In the genomic region with DNA sequence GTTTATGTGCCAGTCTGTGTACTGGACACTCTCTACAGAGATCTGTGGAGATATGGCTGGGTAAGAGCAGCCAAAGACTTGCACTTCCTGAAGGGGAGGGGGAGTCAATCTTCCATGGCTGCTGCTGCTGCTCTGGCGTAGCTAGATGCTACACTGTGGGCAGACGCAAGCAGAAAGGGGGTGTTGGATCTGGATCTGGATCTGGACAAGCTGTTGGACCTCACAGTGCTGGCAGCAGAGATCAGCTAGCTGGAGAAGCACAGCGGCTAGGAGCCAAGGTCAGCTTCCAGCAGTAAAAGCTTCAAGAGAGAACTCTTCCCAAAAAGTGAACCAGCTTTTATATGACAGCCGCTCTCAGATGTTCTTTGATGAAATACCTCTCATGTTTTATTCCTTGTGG, we compare ENCODE assay signal across 17 mouse cellular contexts.
DNase-seq lines count a peak whose midpoint lies in the region; ATAC-seq and TF ChIP-seq lines count a peak whose summit lies in the region.
"Had no signal": no experiment of that assay in that cellular context is flagged by ENCODE, and none has a peak within 500 bp of the region (broad histone marks: within the 10 kb centered on the region; RNA-seq: fewer than 3 reads in every experiment).

No protein-coding gene starts in this region.

- no peak overlapping the region for H3K4me3 ChIP-seq in heart, adult 2 months
- H3K4me3 ChIP-seq in heart, embryonic 10.5 days: no peak overlapping the region
- no peak overlapping the region for H3K4me3 ChIP-seq in lung, adult 2 months (replicated peaks; ENCODE audit: extremely low read depth, low read depth, low read length)
- no peak overlapping the region for H3K4me3 ChIP-seq in midbrain, embryonic 11.5 days (ENCODE audit: low read depth, low read length)
- no peak overlapping the region for H3K4me3 ChIP-seq in midbrain, embryonic 10.5 days
- H3K4me3 ChIP-seq: embryonic facial prominence, embryonic 12.5 days; heart, embryonic 13.5 days; hindbrain, embryonic 15.5 days; limb, embryonic 13.5 days had no signal

- H3K4me2 ChIP-seq in midbrain, embryonic 11.5 days: no peak overlapping the region
- H3K4me2 ChIP-seq: embryonic facial prominence, embryonic 12.5 days; heart, embryonic 13.5 days; hindbrain, embryonic 15.5 days; limb, embryonic 13.5 days had no signal

- TF ChIP-seq POLR2A in heart, adult 2 months (IDR thresholded peaks at IDR 0.05; ENCODE audit: insufficient read depth, low read depth, low read length): no peak
- TF ChIP-seq POLR2A in lung, adult 2 months (IDR thresholded peaks at IDR 0.05; ENCODE audit: borderline replicate concordance, extremely low read depth, low read depth, low read length): no peak

- no peaks in the 10 kb centered on the region for H3K36me3 ChIP-seq in heart, adult 2 months (ENCODE audit: control insufficient read depth, insufficient read depth, low read length)
- H3K36me3 ChIP-seq in heart, embryonic 10.5 days: no peaks in the 10 kb centered on the region
- H3K36me3 ChIP-seq in midbrain, embryonic 11.5 days (ENCODE audit: control insufficient read depth, insufficient read depth, low read length): no peaks in the 10 kb centered on the region
- H3K36me3 ChIP-seq in midbrain, embryonic 10.5 days: no peaks in the 10 kb centered on the region
- H3K36me3 ChIP-seq: embryonic facial prominence, embryonic 12.5 days; G1E; heart, embryonic 13.5 days; hindbrain, embryonic 15.5 days; limb, embryonic 13.5 days had no signal

- H3K4me1 ChIP-seq in heart, adult 2 months (ENCODE audit: control insufficient read depth, insufficient read depth, low read length): no peaks in the 10 kb centered on the region
- no peaks in the 10 kb centered on the region for H3K4me1 ChIP-seq in heart, embryonic 10.5 days
- H3K4me1 ChIP-seq in lung, adult 2 months (ENCODE audit: control insufficient read depth, insufficient read depth, low read length): peaks cover 2% of the 10 kb centered on the region; the same call in 1 of the 2 replicates
- H3K4me1 ChIP-seq in midbrain, embryonic 11.5 days (ENCODE audit: control insufficient read depth, insufficient read depth, low read length): no peaks in the 10 kb centered on the region
- H3K4me1 ChIP-seq in midbrain, embryonic 10.5 days: no peaks in the 10 kb centered on the region; the same call in 1 of the 2 replicates
- H3K4me1 ChIP-seq: embryonic facial prominence, embryonic 12.5 days; heart, embryonic 13.5 days; hindbrain, embryonic 15.5 days; limb, embryonic 13.5 days had no signal

- H3K9me3 ChIP-seq in heart, embryonic 10.5 days: no peaks in the 10 kb centered on the region
- H3K9me3 ChIP-seq in midbrain, embryonic 11.5 days (ENCODE audit: control insufficient read depth, low read length): no peaks in the 10 kb centered on the region
- H3K9me3 ChIP-seq in midbrain, embryonic 10.5 days (replicated peaks): no peaks in the 10 kb centered on the region
- H3K9me3 ChIP-seq: embryonic facial prominence, embryonic 12.5 days; heart, embryonic 13.5 days; hindbrain, embryonic 15.5 days; limb, embryonic 13.5 days had no signal

- H3K27me3 ChIP-seq in heart, adult 2 months (ENCODE audit: control insufficient read depth, insufficient read depth, low read length): no peaks in the 10 kb centered on the region
- H3K27me3 ChIP-seq in heart, embryonic 10.5 days (ENCODE audit: insufficient read depth, poor library complexity, severe bottlenecking): no peaks in the 10 kb centered on the region
- H3K27me3 ChIP-seq in midbrain, embryonic 11.5 days (ENCODE audit: control insufficient read depth, insufficient read depth, low read length): no peaks in the 10 kb centered on the region
- H3K27me3 ChIP-seq in midbrain, embryonic 10.5 days (ENCODE audit: low read depth, poor library complexity, severe bottlenecking): no peaks in the 10 kb centered on the region
- H3K27me3 ChIP-seq: embryonic facial prominence, embryonic 12.5 days; heart, embryonic 13.5 days; hindbrain, embryonic 15.5 days; limb, embryonic 13.5 days had no signal

- ATAC-seq in midbrain, embryonic 11.5 days (ENCODE audit: low FRiP score): no peak
- ATAC-seq: liver, postnatal 0 days had no signal

- TF ChIP-seq EP300 in heart, adult 2 months (IDR thresholded peaks at IDR 0.05; ENCODE audit: insufficient read depth, low read depth, low read length): no peak

- peak; percentile 15 to 21 for DNase-seq in heart, adult 2 months
- no peak for DNase-seq in heart, embryonic 10.5 days (ENCODE audit: low spot score)
- peak; percentile 5 for DNase-seq in testis, postnatal 14 days (ENCODE audit: low spot score)
- DNase-seq in testis, postnatal 10 days (ENCODE audit: low spot score): no peak
- DNase-seq in lung, adult 2 months: peak; percentile 3
- no peak for DNase-seq in midbrain, embryonic 11.5 days (ENCODE audit: low spot score, missing footprints)
- no peak for DNase-seq in midbrain, embryonic 10.5 days (ENCODE audit: low spot score)
- DNase-seq: adrenal gland, postnatal 14 days; cerebellum, postnatal 36 days; kidney, adult 2 months; liver, postnatal 0 days; midbrain, embryonic 14.5 days had no signal

- H3K79me2 ChIP-seq in heart, adult 2 months (replicated peaks; ENCODE audit: control insufficient read depth, insufficient read depth, low read length): no peaks in the 10 kb centered on the region

- intact Hi-C loops in heart, adult 2 months (cut with DNase I): no loop called here

- TF ChIP-seq CTCF in heart, adult 2 months (IDR thresholded peaks at IDR 0.05): no peak
- no peak for TF ChIP-seq CTCF in lung, adult 2 months (IDR thresholded peaks at IDR 0.05; ENCODE audit: insufficient read depth, low read length)

- 64% methylated on average over 4 of the region's 4 CpGs for WGBS in heart, adult 2 months
- 71% methylated on average over 4 of the region's 4 CpGs for WGBS in heart, embryonic 10.5 days
- WGBS in lung, adult 2 months: 67% methylated on average over 4 of the region's 4 CpGs
- 83% methylated on average over 4 of the region's 4 CpGs for WGBS in midbrain, embryonic 11.5 days
- 85% methylated on average over 4 of the region's 4 CpGs for WGBS in midbrain, embryonic 10.5 days

- no peak overlapping the region for H3K27ac ChIP-seq in heart, adult 2 months
- no peak overlapping the region for H3K27ac ChIP-seq in heart, embryonic 10.5 days
- no peak overlapping the region for H3K27ac ChIP-seq in midbrain, embryonic 11.5 days (ENCODE audit: low read depth, low read length)
- H3K27ac ChIP-seq in midbrain, embryonic 10.5 days (replicated peaks): no peak overlapping the region
- H3K27ac ChIP-seq: embryonic facial prominence, embryonic 12.5 days; heart, embryonic 13.5 days; hindbrain, embryonic 15.5 days; limb, embryonic 13.5 days had no signal

- H3K9ac ChIP-seq in heart, adult 2 months (ENCODE audit: low read depth, low read length): no peak overlapping the region
- H3K9ac ChIP-seq in midbrain, embryonic 11.5 days (ENCODE audit: low read length): no peak overlapping the region
- H3K9ac ChIP-seq: embryonic facial prominence, embryonic 12.5 days; heart, embryonic 13.5 days; hindbrain, embryonic 15.5 days; limb, embryonic 13.5 days; liver, postnatal 0 days had no signal

Comparison
In these comparisons a context has a peak if more than half of its experiments do, and no peak if none do; other contexts are left out.
1. DNase-seq: peak in heart, adult 2 months (2 of 2), testis, postnatal 14 days (single experiment) and lung, adult 2 months (single experiment); none in heart, embryonic 10.5 days (single experiment), testis, postnatal 10 days (single experiment), midbrain, embryonic 11.5 days (single experiment) and midbrain, embryonic 10.5 days (single experiment).